Mouse (Mus musculus): Measurements from ENCODE around the gene Arid1a. TPM values are rescaled to one million over a fixed set of nuclear protein-coding genes. Genes with fewer than 3 reads are reported as not detected.

Gene Arid1a
- polyA plus RNA-seq, 1 experiment from 2014 or later: 40.5 TPM

GRCm38 (mm10) chr4:133711307-133712076 is 45.1 kb downstream of the Arid1a start:
- Histone ChIP-seq H3K4me2 (ENCODE audit: low read length) (no peak overlapping the region), H3K4me1 (replicated peaks; ENCODE audit: control insufficient read depth, insufficient read depth, low read length) (peaks cover 16% of the 10 kb centered on the region), H3K9ac (ENCODE audit: low read length) (no peak overlapping the region), H3K27me3 (replicated peaks; ENCODE audit: control insufficient read depth, insufficient read depth, low read length) (no peaks in the 10 kb centered on the region), H3K27ac (ENCODE audit: low read depth) (no peak overlapping the region), H3K36me3 (ENCODE audit: control insufficient read depth, insufficient read depth, low read length) (peaks cover 72% of the 10 kb centered on the region), H3K9me3 (ENCODE audit: control insufficient read depth, low read length) (no peaks in the 10 kb centered on the region), H3K4me3 (ENCODE audit: low read depth, low read length) (no peak overlapping the region)
- 80% methylated on average over 6 of the region's 6 CpGs for WGBS
- no peak for DNase-seq (ENCODE audit: low spot score)
- ATAC-seq (replicated peaks; ENCODE audit: low FRiP score, low TSS enrichment, low read depth): no peak

GRCm38 (mm10) chr4:133709395-133709794 is 47.2 kb downstream of the Arid1a start:
- WGBS: 77% methylated on average over 2 of the region's 2 CpGs
- peaks cover 74% of the 10 kb centered on the region for H3K36me3 ChIP-seq (ENCODE audit: control insufficient read depth, insufficient read depth, low read length)
- DNase-seq (ENCODE audit: low spot score): no peak

GRCm38 (mm10) chr4:133707464-133707863 is 49.1 kb downstream of the Arid1a start:
- Histone ChIP-seq H3K4me1 (replicated peaks; ENCODE audit: control insufficient read depth, insufficient read depth, low read length) (peaks cover 22% of the 10 kb centered on the region), H3K4me2 (ENCODE audit: low read length) (no peak overlapping the region), H3K36me3 (ENCODE audit: control insufficient read depth, insufficient read depth, low read length) (peaks cover 73% of the 10 kb centered on the region), H3K27me3 (replicated peaks; ENCODE audit: control insufficient read depth, insufficient read depth, low read length) (no peaks in the 10 kb centered on the region), H3K27ac (ENCODE audit: low read depth) (peak overlapping the region; percentile 66), H3K9me3 (ENCODE audit: control insufficient read depth, low read length) (no peaks in the 10 kb centered on the region), H3K9ac (ENCODE audit: low read length) (no peak overlapping the region), H3K4me3 (ENCODE audit: low read depth, low read length) (no peak overlapping the region)
- ATAC-seq (replicated peaks; ENCODE audit: low FRiP score, low TSS enrichment, low read depth) (no peak), DNase-seq (ENCODE audit: low spot score) (no peak)
- WGBS: 49% methylated on average over 1 of the region's 1 CpGs

More at GRCm38 (mm10) chr4:133709395-133709794, 47.2 kb downstream of the Arid1a start:
- no peak for ATAC-seq (replicated peaks; ENCODE audit: low FRiP score, low TSS enrichment, low read depth)
- Histone ChIP-seq H3K4me2 (ENCODE audit: low read length) (no peak overlapping the region), H3K9ac (ENCODE audit: low read length) (no peak overlapping the region), H3K27ac (ENCODE audit: low read depth) (no peak overlapping the region), H3K4me1 (replicated peaks; ENCODE audit: control insufficient read depth, insufficient read depth, low read length) (peaks cover 22% of the 10 kb centered on the region), H3K9me3 (ENCODE audit: control insufficient read depth, low read length) (no peaks in the 10 kb centered on the region), H3K27me3 (replicated peaks; ENCODE audit: control insufficient read depth, insufficient read depth, low read length) (no peaks in the 10 kb centered on the region), H3K4me3 (ENCODE audit: low read depth, low read length) (no peak overlapping the region)

GRCm38 (mm10) chr4:133706956-133707355 is 49.6 kb downstream of the Arid1a start:
- no peak overlapping the region for H3K4me3 ChIP-seq (ENCODE audit: low read depth, low read length)
- H3K36me3 ChIP-seq (ENCODE audit: control insufficient read depth, insufficient read depth, low read length): peaks cover 75% of the 10 kb centered on the region
- H3K9ac ChIP-seq (ENCODE audit: low read length): no peak overlapping the region
- peak overlapping the region; percentile 66 for H3K27ac ChIP-seq (ENCODE audit: low read depth)
- H3K4me1 ChIP-seq (replicated peaks; ENCODE audit: control insufficient read depth, insufficient read depth, low read length): peaks cover 22% of the 10 kb centered on the region
- no peak for DNase-seq (ENCODE audit: low spot score)
- H3K4me2 ChIP-seq (ENCODE audit: low read length): no peak overlapping the region
- 29% methylated on average over 8 of the region's 8 CpGs for WGBS
- no peaks in the 10 kb centered on the region for H3K27me3 ChIP-seq (replicated peaks; ENCODE audit: control insufficient read depth, insufficient read depth, low read length)
- H3K9me3 ChIP-seq (ENCODE audit: control insufficient read depth, low read length): no peaks in the 10 kb centered on the region
- ATAC-seq (replicated peaks; ENCODE audit: low FRiP score, low TSS enrichment, low read depth): peak; percentile 55; the same call in 1 of the 2 replicates

GRCm38 (mm10) chr4:133705062-133705461 is 51.5 kb downstream of the Arid1a start:
- WGBS: 85% methylated on average over 4 of the region's 4 CpGs
- H3K4me3 ChIP-seq (ENCODE audit: low read depth, low read length): no peak overlapping the region
- H3K27me3 ChIP-seq (replicated peaks; ENCODE audit: control insufficient read depth, insufficient read depth, low read length): no peaks in the 10 kb centered on the region
- no peak overlapping the region for H3K9ac ChIP-seq (ENCODE audit: low read length)
- peaks cover 22% of the 10 kb centered on the region for H3K4me1 ChIP-seq (replicated peaks; ENCODE audit: control insufficient read depth, insufficient read depth, low read length)
- DNase-seq (ENCODE audit: low spot score) (no peak), ATAC-seq (replicated peaks; ENCODE audit: low FRiP score, low TSS enrichment, low read depth) (no peak)
- 0 out of 2 replicates have a peak overlapping the region, but pooled peaks have one; percentile 2 for H3K27ac ChIP-seq (ENCODE audit: low read depth)
- H3K4me2 ChIP-seq (ENCODE audit: low read length): no peak overlapping the region
- H3K9me3 ChIP-seq (ENCODE audit: control insufficient read depth, low read length): no peaks in the 10 kb centered on the region
- peaks cover 75% of the 10 kb centered on the region for H3K36me3 ChIP-seq (ENCODE audit: control insufficient read depth, insufficient read depth, low read length)

- DNase-seq (ENCODE audit: low spot score): no peak
- 72% methylated on average over 11 of the region's 11 CpGs for WGBS
- no peaks in the 10 kb centered on the region for H3K27me3 ChIP-seq (replicated peaks; ENCODE audit: control insufficient read depth, insufficient read depth, low read length)
- H3K27ac ChIP-seq (ENCODE audit: low read depth): no peak overlapping the region
- peaks cover 77% of the 10 kb centered on the region for H3K36me3 ChIP-seq (ENCODE audit: control insufficient read depth, insufficient read depth, low read length)
- H3K9ac ChIP-seq (ENCODE audit: low read length): no peak overlapping the region
- H3K9me3 ChIP-seq (ENCODE audit: control insufficient read depth, low read length): no peaks in the 10 kb centered on the region
- no peak overlapping the region for H3K4me3 ChIP-seq (ENCODE audit: low read depth, low read length)
- ATAC-seq (replicated peaks; ENCODE audit: low FRiP score, low TSS enrichment, low read depth): no peak
- peaks cover 4% of the 10 kb centered on the region for H3K4me1 ChIP-seq (replicated peaks; ENCODE audit: control insufficient read depth, insufficient read depth, low read length)
- H3K4me2 ChIP-seq (ENCODE audit: low read length): no peak overlapping the region
Measured at GRCm38 (mm10) chr4:133700905-133701368, 55.6 kb downstream of the Arid1a start.

- Histone ChIP-seq H3K27ac (ENCODE audit: low read depth) (no peak overlapping the region), H3K36me3 (ENCODE audit: control insufficient read depth, insufficient read depth, low read length) (peaks cover 80% of the 10 kb centered on the region), H3K4me3 (ENCODE audit: low read depth, low read length) (no peak overlapping the region), H3K4me2 (ENCODE audit: low read length) (no peak overlapping the region), H3K9me3 (ENCODE audit: control insufficient read depth, low read length) (no peaks in the 10 kb centered on the region), H3K4me1 (replicated peaks; ENCODE audit: control insufficient read depth, insufficient read depth, low read length) (peaks cover 16% of the 10 kb centered on the region), H3K27me3 (replicated peaks; ENCODE audit: control insufficient read depth, insufficient read depth, low read length) (no peaks in the 10 kb centered on the region), H3K9ac (ENCODE audit: low read length) (no peak overlapping the region)
- no peak for DNase-seq (ENCODE audit: low spot score)
- ATAC-seq (replicated peaks; ENCODE audit: low FRiP score, low TSS enrichment, low read depth): no peak
- 90% methylated on average over 3 of the region's 3 CpGs for WGBS
Measured at GRCm38 (mm10) chr4:133695363-133695762, 61.2 kb downstream of the Arid1a start.

GRCm38 (mm10) chr4:133690252-133690651 is 66.3 kb downstream of the Arid1a start:
- no peak for DNase-seq (ENCODE audit: low spot score)
- Histone ChIP-seq H3K9ac (ENCODE audit: low read length) (no peak overlapping the region), H3K4me1 (replicated peaks; ENCODE audit: control insufficient read depth, insufficient read depth, low read length) (peaks cover 40% of the 10 kb centered on the region), H3K36me3 (ENCODE audit: control insufficient read depth, insufficient read depth, low read length) (peaks cover 100% of the 10 kb centered on the region), H3K27ac (ENCODE audit: low read depth) (no peak overlapping the region; the same call in 1 of the 2 replicates), H3K27me3 (replicated peaks; ENCODE audit: control insufficient read depth, insufficient read depth, low read length) (no peaks in the 10 kb centered on the region), H3K4me3 (ENCODE audit: low read depth, low read length) (no peak overlapping the region), H3K9me3 (ENCODE audit: control insufficient read depth, low read length) (no peaks in the 10 kb centered on the region), H3K4me2 (ENCODE audit: low read length) (no peak overlapping the region)
- ATAC-seq (replicated peaks; ENCODE audit: low FRiP score, low TSS enrichment, low read depth): no peak
- WGBS: 10% methylated on average over 5 of the region's 5 CpGs

Data from intestine, embryonic 14.5 days (tissue).